Mouse (Mus musculus): ENCODE measurements around the gene Aifm3. TPM values are rescaled to one million over a fixed set of nuclear protein-coding genes. Genes with fewer than 3 reads are reported as not detected.

Gene Aifm3
- polyA plus RNA-seq (2014; fragmentation: Nextera tagmentation; extraction: Ambion mirVana) = 2.4 and 4.9 TPM in 2 replicates

- Histone ChIP-seq H3K9ac (ENCODE audit: low read depth, low read length) (peak within 1 kb of the TSS; percentile 61), H3K4me1 (ENCODE audit: control insufficient read depth, insufficient read depth, low read length) (no peaks in the 10 kb centered on the region), H3K27ac (replicated peaks; ENCODE audit: low read depth, low read length) (no peak within 1 kb of the TSS), H3K9me3 (ENCODE audit: control insufficient read depth, low read length) (no peaks in the 10 kb centered on the region), H3K36me3 (ENCODE audit: control insufficient read depth, insufficient read depth, low read length) (peaks cover 36% of the 10 kb centered on the region), H3K4me3 (ENCODE audit: low read depth, low read length) (peak within 1 kb of the TSS; percentile 46), H3K27me3 (replicated peaks; ENCODE audit: control insufficient read depth, insufficient read depth, low read length) (peaks cover 12% of the 10 kb centered on the region; the same call in 1 of the 2 replicates), H3K4me2 (ENCODE audit: low read depth, low read length) (peak within 1 kb of the TSS; percentile 90)
- no peak for DNase-seq (ENCODE audit: low spot score)
- ATAC-seq (ENCODE audit: low read depth) = peak; percentile 85
- WGBS = 2% methylated on average over 28 of the region's 47 CpGs
These were observed at the start of gene Aifm3 for GRCm38 (mm10) chr16:17489469-17490111. Gene Aifm3 (plus strand): TSS chr16:17489611.

GRCm38 (mm10) chr16:17451541-17452372, 37.7 kb upstream of the Aifm3 start, which contains the start of gene Crkl:
Gene Crkl (plus strand): TSS chr16:17451987.
- DNase-seq (ENCODE audit: low spot score) (peak; percentile 99), ATAC-seq (ENCODE audit: low read depth) (peak; percentile 98)
- no peaks in the 10 kb centered on the region for H3K9me3 ChIP-seq (ENCODE audit: control insufficient read depth, low read length)
- H3K4me1 ChIP-seq (ENCODE audit: control insufficient read depth, insufficient read depth, low read length) = peaks cover 15% of the 10 kb centered on the region
- no peaks in the 10 kb centered on the region for H3K27me3 ChIP-seq (replicated peaks; ENCODE audit: control insufficient read depth, insufficient read depth, low read length)
- under 1% methylated on average over 47 of the region's 63 CpGs for WGBS
- H3K4me2 ChIP-seq (ENCODE audit: low read depth, low read length) = peak within 1 kb of the TSS; percentile 91
- H3K27ac ChIP-seq (replicated peaks; ENCODE audit: low read depth, low read length) = peak within 1 kb of the TSS; percentile 96
- H3K4me3 ChIP-seq (ENCODE audit: low read depth, low read length) = peak within 1 kb of the TSS; percentile 100
- peaks cover 18% of the 10 kb centered on the region for H3K36me3 ChIP-seq (ENCODE audit: control insufficient read depth, insufficient read depth, low read length)
- peak within 1 kb of the TSS; percentile 97 for H3K9ac ChIP-seq (ENCODE audit: low read depth, low read length)

GRCm38 (mm10) chr16:17452373-17452715, 37.1 kb upstream of the Aifm3 start:
- Histone ChIP-seq H3K27me3 (replicated peaks; ENCODE audit: control insufficient read depth, insufficient read depth, low read length) (no peaks in the 10 kb centered on the region), H3K27ac (replicated peaks; ENCODE audit: low read depth, low read length) (peak overlapping the region; percentile 96), H3K4me3 (ENCODE audit: low read depth, low read length) (peak overlapping the region; percentile 100), H3K9me3 (ENCODE audit: control insufficient read depth, low read length) (no peaks in the 10 kb centered on the region), H3K4me1 (ENCODE audit: control insufficient read depth, insufficient read depth, low read length) (peaks cover 18% of the 10 kb centered on the region), H3K36me3 (ENCODE audit: control insufficient read depth, insufficient read depth, low read length) (peaks cover 23% of the 10 kb centered on the region), H3K4me2 (ENCODE audit: low read depth, low read length) (peak overlapping the region; percentile 91), H3K9ac (ENCODE audit: low read depth, low read length) (peak overlapping the region; percentile 97)
- DNase-seq (ENCODE audit: low spot score) (peak; percentile 55), ATAC-seq (ENCODE audit: low read depth) (peak; percentile 35; the same call in 1 of the 2 replicates)
- WGBS = 0% methylated on average over 21 of the region's 24 CpGs

GRCm38 (mm10) chr16:17456901-17457300, 32.5 kb upstream of the Aifm3 start:
- DNase-seq (ENCODE audit: low spot score) = no peak
- Histone ChIP-seq H3K9me3 (ENCODE audit: control insufficient read depth, low read length) (no peaks in the 10 kb centered on the region), H3K4me2 (ENCODE audit: low read depth, low read length) (0 out of 2 replicates have a peak overlapping the region, but pooled peaks have one; percentile 2), H3K36me3 (ENCODE audit: control insufficient read depth, insufficient read depth, low read length) (peaks cover 58% of the 10 kb centered on the region), H3K27ac (replicated peaks; ENCODE audit: low read depth, low read length) (no peak overlapping the region), H3K27me3 (replicated peaks; ENCODE audit: control insufficient read depth, insufficient read depth, low read length) (no peaks in the 10 kb centered on the region), H3K4me3 (ENCODE audit: low read depth, low read length) (no peak overlapping the region), H3K9ac (ENCODE audit: low read depth, low read length) (no peak overlapping the region), H3K4me1 (ENCODE audit: control insufficient read depth, insufficient read depth, low read length) (peaks cover 15% of the 10 kb centered on the region)
- ATAC-seq (ENCODE audit: low read depth) = no peak
- 94% methylated on average over 1 of the region's 1 CpGs for WGBS

GRCm38 (mm10) chr16:17460254-17460653, 29.2 kb upstream of the Aifm3 start:
- Histone ChIP-seq H3K9ac (ENCODE audit: low read depth, low read length) (no peak overlapping the region), H3K9me3 (ENCODE audit: control insufficient read depth, low read length) (no peaks in the 10 kb centered on the region), H3K4me2 (ENCODE audit: low read depth, low read length) (no peak overlapping the region), H3K36me3 (ENCODE audit: control insufficient read depth, insufficient read depth, low read length) (peaks cover 59% of the 10 kb centered on the region), H3K4me3 (ENCODE audit: low read depth, low read length) (no peak overlapping the region), H3K27me3 (replicated peaks; ENCODE audit: control insufficient read depth, insufficient read depth, low read length) (no peaks in the 10 kb centered on the region), H3K4me1 (ENCODE audit: control insufficient read depth, insufficient read depth, low read length) (peaks cover 6% of the 10 kb centered on the region), H3K27ac (replicated peaks; ENCODE audit: low read depth, low read length) (no peak overlapping the region)
- 93% methylated on average over 4 of the region's 4 CpGs for WGBS
- ATAC-seq (ENCODE audit: low read depth) = no peak
- no peak for DNase-seq (ENCODE audit: low spot score)

- no peaks in the 10 kb centered on the region for H3K27me3 ChIP-seq (replicated peaks; ENCODE audit: control insufficient read depth, insufficient read depth, low read length)
- H3K4me2 ChIP-seq (ENCODE audit: low read depth, low read length) = no peak overlapping the region
- H3K27ac ChIP-seq (replicated peaks; ENCODE audit: low read depth, low read length) = no peak overlapping the region
- WGBS = 74% methylated on average over 1 of the region's 1 CpGs
- ATAC-seq (ENCODE audit: low read depth) = no peak
- H3K9me3 ChIP-seq (ENCODE audit: control insufficient read depth, low read length) = no peaks in the 10 kb centered on the region
- no peak for DNase-seq (ENCODE audit: low spot score)
- no peak overlapping the region for H3K4me3 ChIP-seq (ENCODE audit: low read depth, low read length)
- H3K36me3 ChIP-seq (ENCODE audit: control insufficient read depth, insufficient read depth, low read length) = peaks cover 49% of the 10 kb centered on the region
- H3K9ac ChIP-seq (ENCODE audit: low read depth, low read length) = no peak overlapping the region
- H3K4me1 ChIP-seq (ENCODE audit: control insufficient read depth, insufficient read depth, low read length) = peaks cover 5% of the 10 kb centered on the region; the same call in 1 of the 2 replicates
These were observed 27.8 kb upstream of the Aifm3 start for GRCm38 (mm10) chr16:17461596-17461995.

- no peak for ATAC-seq (ENCODE audit: low read depth)
- peaks cover 37% of the 10 kb centered on the region for H3K36me3 ChIP-seq (ENCODE audit: control insufficient read depth, insufficient read depth, low read length)
These were observed 26.2 kb upstream of the Aifm3 start for GRCm38 (mm10) chr16:17463184-17463583.

GRCm38 (mm10) chr16:17466875-17467663, 22.3 kb upstream of the Aifm3 start:
- 89% methylated on average over 4 of the region's 4 CpGs for WGBS
- Histone ChIP-seq H3K4me3 (ENCODE audit: low read depth, low read length) (no peak overlapping the region), H3K9me3 (ENCODE audit: control insufficient read depth, low read length) (no peaks in the 10 kb centered on the region), H3K9ac (ENCODE audit: low read depth, low read length) (no peak overlapping the region), H3K27me3 (replicated peaks; ENCODE audit: control insufficient read depth, insufficient read depth, low read length) (no peaks in the 10 kb centered on the region), H3K27ac (replicated peaks; ENCODE audit: low read depth, low read length) (no peak overlapping the region), H3K4me2 (ENCODE audit: low read depth, low read length) (no peak overlapping the region), H3K36me3 (ENCODE audit: control insufficient read depth, insufficient read depth, low read length) (peaks cover 39% of the 10 kb centered on the region; the same call in 1 of the 2 replicates), H3K4me1 (ENCODE audit: control insufficient read depth, insufficient read depth, low read length) (no peaks in the 10 kb centered on the region)
- no peak for ATAC-seq (ENCODE audit: low read depth)
- no peak for DNase-seq (ENCODE audit: low spot score)

More at GRCm38 (mm10) chr16:17463184-17463583, 26.2 kb upstream of the Aifm3 start:
- WGBS = 88% methylated on average over 2 of the region's 2 CpGs
- no peaks in the 10 kb centered on the region for H3K9me3 ChIP-seq (ENCODE audit: control insufficient read depth, low read length)
- H3K4me1 ChIP-seq (ENCODE audit: control insufficient read depth, insufficient read depth, low read length) = no peaks in the 10 kb centered on the region
- no peak for DNase-seq (ENCODE audit: low spot score)
- H3K4me3 ChIP-seq (ENCODE audit: low read depth, low read length) = no peak overlapping the region
- H3K27me3 ChIP-seq (replicated peaks; ENCODE audit: control insufficient read depth, insufficient read depth, low read length) = no peaks in the 10 kb centered on the region
- H3K27ac ChIP-seq (replicated peaks; ENCODE audit: low read depth, low read length) = no peak overlapping the region
- no peak overlapping the region for H3K9ac ChIP-seq (ENCODE audit: low read depth, low read length)
- H3K4me2 ChIP-seq (ENCODE audit: low read depth, low read length) = no peak overlapping the region

All from embryonic facial prominence, embryonic 14.5 days (tissue).